Mouse (Mus musculus) lung, embryonic 14.5 days (tissue): ENCODE data around the gene Rest. TPM values are rescaled to one million over a fixed set of nuclear protein-coding genes. Genes with fewer than 3 reads are reported as not detected.

Experiments
- ATAC-seq: fragments of 200-750 bp; cut with Nextera tagmentation; 2 replicates; pipeline ENCODE4 v1.8.0; 2017; ENCODE audit warnings: mild to moderate bottlenecking, moderate TSS enrichment, moderate library complexity; ENCODE audit not compliant: insufficient read depth
- DNase-seq: peaks from one replicate; pipeline ENCODE4 v3.0.0-alpha.2; 2015
- H3K27ac ChIP-seq: fragments of 300-500 bp; sonication (generic); 2 replicates; pipeline ENCODE4 v1.5.1; 2014; ENCODE audit warnings: low read depth, mild to moderate bottlenecking, moderate library complexity
- H3K27me3 ChIP-seq: fragments of 300-500 bp; sonication (generic); 2 replicates; pipeline ENCODE4 v1.6.1; 2014; ENCODE audit warnings: low read length, control low read depth; ENCODE audit not compliant: insufficient read depth
- H3K36me3 ChIP-seq: fragments of 300-500 bp; sonication (generic); 2 replicates; pipeline ENCODE4 v1.6.1; 2014; ENCODE audit warnings: control low read depth; ENCODE audit not compliant: insufficient read depth
- H3K4me1 ChIP-seq: fragments of 300-500 bp; sonication (generic); 2 replicates; pipeline ENCODE4 v1.6.1; 2014; ENCODE audit warnings: antibody characterized with exemption, control low read depth; ENCODE audit not compliant: insufficient read depth
- H3K4me2 ChIP-seq: fragments of 300-500 bp; sonication (generic); 2 replicates; pipeline ENCODE4 v1.6.1; 2014; ENCODE audit warnings: mild to moderate bottlenecking
- H3K4me3 ChIP-seq: fragments of 300-500 bp; sonication (generic); 2 replicates; pipeline ENCODE4 v1.5.1; 2014; ENCODE audit warnings: low read depth, low read length
- H3K9ac ChIP-seq: fragments of 300-500 bp; sonication (generic); 2 replicates; pipeline ENCODE4 v1.6.1; 2014
- H3K9me3 ChIP-seq: fragments of 300-500 bp; sonication (generic); 2 replicates; pipeline ENCODE4 v1.6.1; 2016; ENCODE audit warnings: low read depth, low read length, control low read depth
- CTCF ChIP-seq: IDR thresholded peaks from 2 replicates; pipeline ENCODE4 v1.5.1; 2016; ENCODE audit warnings: antibody characterized with exemption, low read depth
- WGBS: fragments of 180-500 bp; shearing (Covaris S2); extraction: QIAGEN DNeasy Blood & Tissue Kit; methylation state at CpG from one replicate; pipeline ENCODE4 v1.1.7; 2014; 5-methylcytosine and 5-hydroxymethylcytosine counted together
- polyA plus RNA-seq: library from polyadenylated mRNA; unstranded; fragments of >200 nt; fragmentation: Nextera tagmentation; extraction: Ambion mirVana; gene quantifications from 2 replicates; pipeline ENCODE4 v1.2.1, GENCODE M21; 2014

Rest gene
- polyA plus RNA-seq, 1 experiment from 2014 or later: 43.5 TPM

DNA sequence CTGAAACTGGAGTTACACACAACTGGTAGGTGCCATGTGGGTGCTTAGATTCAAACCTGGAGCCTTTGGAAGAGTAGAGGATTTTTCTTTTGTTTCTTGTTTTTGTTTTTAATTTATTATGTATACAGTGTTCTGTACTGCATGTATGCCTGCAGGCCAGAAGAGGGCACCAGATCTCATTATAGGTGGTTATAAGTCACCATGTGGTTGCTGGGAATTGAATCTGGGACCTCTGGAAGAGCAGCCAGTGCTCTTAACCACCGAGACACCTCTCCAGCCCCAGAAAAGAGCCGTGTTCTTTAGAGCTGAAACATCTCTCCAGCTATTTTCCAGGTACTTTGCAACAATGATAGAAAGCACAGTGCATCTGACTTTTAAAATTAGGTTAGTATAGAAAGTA, 25.3 kb downstream of the Rest start:
- Histone ChIP-seq H3K27ac (no peak overlapping the region), H3K4me3 (no peak overlapping the region), H3K9ac (no peak overlapping the region), H3K4me1 (no peaks in the 10 kb centered on the region), H3K27me3 (no peaks in the 10 kb centered on the region), H3K36me3 (peaks cover 83% of the 10 kb centered on the region), H3K9me3 (no peaks in the 10 kb centered on the region), H3K4me2 (no peak overlapping the region)
- TF ChIP-seq CTCF: no peak
- WGBS: 89% methylated on average over 2 of the region's 2 CpGs
- ATAC-seq: no peak
- no peak for DNase-seq

- Histone ChIP-seq H3K9ac (no peak overlapping the region), H3K4me1 (no peaks in the 10 kb centered on the region), H3K27ac (no peak overlapping the region), H3K4me2 (no peak overlapping the region), H3K27me3 (no peaks in the 10 kb centered on the region), H3K36me3 (peaks cover 81% of the 10 kb centered on the region), H3K4me3 (no peak overlapping the region), H3K9me3 (no peaks in the 10 kb centered on the region)
- DNase-seq: no peak
- 88% methylated on average over 7 of the region's 7 CpGs for WGBS
- no peak for TF ChIP-seq CTCF
- ATAC-seq: no peak
Observed at GRCm38 (mm10) chr5:77292803-77293522, 27.7 kb downstream of the Rest start.

GRCm38 (mm10) chr5:77299486-77299885, 34.2 kb downstream of the Rest start:
- Histone ChIP-seq H3K4me2 (no peak overlapping the region), H3K9me3 (no peaks in the 10 kb centered on the region), H3K27ac (no peak overlapping the region), H3K36me3 (peaks cover 50% of the 10 kb centered on the region), H3K4me1 (no peaks in the 10 kb centered on the region), H3K27me3 (no peaks in the 10 kb centered on the region), H3K4me3 (no peak overlapping the region), H3K9ac (no peak overlapping the region)
- WGBS: 87% methylated on average over 2 of the region's 2 CpGs
- no peak for TF ChIP-seq CTCF
- DNase-seq: no peak
- no peak for ATAC-seq

DNA sequence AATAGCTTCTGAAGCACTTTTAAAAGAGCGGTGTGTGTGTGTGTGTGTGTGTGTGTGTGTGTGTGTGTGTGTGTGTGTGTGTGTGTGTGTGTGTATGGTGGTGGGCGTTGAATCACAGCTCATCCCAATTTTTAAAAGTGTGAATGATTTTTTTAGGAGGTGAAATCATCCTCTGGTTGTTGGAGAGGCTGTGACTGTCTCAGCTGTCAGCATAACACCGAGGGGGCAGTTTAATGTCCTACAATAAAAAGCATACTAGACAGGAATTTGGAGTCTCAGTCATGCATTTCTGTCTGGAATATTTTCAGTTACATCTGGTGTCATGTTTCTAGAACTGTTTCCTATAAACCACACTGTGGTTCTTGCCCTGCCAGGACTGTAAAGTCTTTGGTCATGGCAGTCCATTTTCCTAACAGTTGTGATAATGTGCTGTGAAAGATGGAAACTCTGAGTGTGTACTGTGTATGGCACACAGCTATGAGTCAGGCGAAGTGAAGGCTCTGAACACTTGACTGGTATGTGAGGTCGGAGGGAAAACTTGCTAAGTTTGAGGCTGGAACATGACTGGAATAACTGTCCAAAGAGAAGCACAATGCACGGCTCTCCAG, 36.1 kb downstream of the Rest start:
- no peak for DNase-seq
- WGBS: 79% methylated on average over 6 of the region's 6 CpGs
- no peak for TF ChIP-seq CTCF
- no peaks in the 10 kb centered on the region for H3K27me3 ChIP-seq
- no peak overlapping the region for H3K27ac ChIP-seq
- no peak overlapping the region for H3K4me2 ChIP-seq
- H3K4me3 ChIP-seq: no peak overlapping the region
- H3K4me1 ChIP-seq: no peaks in the 10 kb centered on the region
- H3K9me3 ChIP-seq: no peaks in the 10 kb centered on the region
- peaks cover 45% of the 10 kb centered on the region for H3K36me3 ChIP-seq
- no peak overlapping the region for H3K9ac ChIP-seq
- ATAC-seq: no peak

DNA sequence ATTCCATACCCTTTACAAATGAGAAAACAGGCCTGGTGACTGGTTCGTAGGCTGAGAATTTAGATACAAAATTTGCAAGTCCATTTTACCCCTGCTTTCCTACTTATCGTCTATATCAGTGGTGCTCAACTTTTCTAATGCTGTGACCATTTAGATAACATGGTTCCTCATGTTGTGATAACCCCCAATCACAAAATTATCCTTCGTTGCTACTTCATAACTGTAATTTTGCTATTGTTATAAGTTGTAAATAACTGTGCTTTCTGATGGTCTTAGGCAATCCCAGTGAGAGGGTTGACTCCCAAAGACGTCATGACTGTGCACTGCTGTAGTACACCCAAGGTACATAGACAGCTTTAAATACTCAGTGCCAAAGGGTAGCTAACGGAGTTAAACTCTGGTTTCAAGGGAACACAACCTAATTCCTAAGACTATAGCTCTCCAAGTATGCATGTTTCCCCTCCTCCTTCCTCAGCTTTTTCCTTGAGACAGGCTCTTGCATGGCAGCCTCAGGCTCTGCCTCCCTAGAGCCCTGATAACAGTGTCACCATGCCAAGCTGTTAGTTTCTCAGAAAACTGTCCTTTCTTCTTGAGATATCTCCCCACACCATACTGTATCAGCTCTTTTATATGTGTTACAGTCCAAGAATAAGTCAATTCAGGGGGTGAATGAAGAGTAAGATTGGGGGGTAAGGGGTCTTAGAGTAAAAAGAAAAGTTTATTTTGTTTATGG, 42.7 kb downstream of the Rest start:
- peak overlapping the region; percentile 87 for H3K4me3 ChIP-seq
- peaks cover 32% of the 10 kb centered on the region for H3K36me3 ChIP-seq
- no peak for TF ChIP-seq CTCF
- peaks cover 14% of the 10 kb centered on the region for H3K4me1 ChIP-seq
- ATAC-seq (no peak), DNase-seq (no peak)
- H3K27me3 ChIP-seq: no peaks in the 10 kb centered on the region
- H3K27ac ChIP-seq: no peak overlapping the region
- peak overlapping the region; percentile 89 for H3K9ac ChIP-seq
- WGBS: 79% methylated on average over 5 of the region's 5 CpGs
- H3K4me2 ChIP-seq: peak overlapping the region; percentile 97
- H3K9me3 ChIP-seq: no peaks in the 10 kb centered on the region

DNA sequence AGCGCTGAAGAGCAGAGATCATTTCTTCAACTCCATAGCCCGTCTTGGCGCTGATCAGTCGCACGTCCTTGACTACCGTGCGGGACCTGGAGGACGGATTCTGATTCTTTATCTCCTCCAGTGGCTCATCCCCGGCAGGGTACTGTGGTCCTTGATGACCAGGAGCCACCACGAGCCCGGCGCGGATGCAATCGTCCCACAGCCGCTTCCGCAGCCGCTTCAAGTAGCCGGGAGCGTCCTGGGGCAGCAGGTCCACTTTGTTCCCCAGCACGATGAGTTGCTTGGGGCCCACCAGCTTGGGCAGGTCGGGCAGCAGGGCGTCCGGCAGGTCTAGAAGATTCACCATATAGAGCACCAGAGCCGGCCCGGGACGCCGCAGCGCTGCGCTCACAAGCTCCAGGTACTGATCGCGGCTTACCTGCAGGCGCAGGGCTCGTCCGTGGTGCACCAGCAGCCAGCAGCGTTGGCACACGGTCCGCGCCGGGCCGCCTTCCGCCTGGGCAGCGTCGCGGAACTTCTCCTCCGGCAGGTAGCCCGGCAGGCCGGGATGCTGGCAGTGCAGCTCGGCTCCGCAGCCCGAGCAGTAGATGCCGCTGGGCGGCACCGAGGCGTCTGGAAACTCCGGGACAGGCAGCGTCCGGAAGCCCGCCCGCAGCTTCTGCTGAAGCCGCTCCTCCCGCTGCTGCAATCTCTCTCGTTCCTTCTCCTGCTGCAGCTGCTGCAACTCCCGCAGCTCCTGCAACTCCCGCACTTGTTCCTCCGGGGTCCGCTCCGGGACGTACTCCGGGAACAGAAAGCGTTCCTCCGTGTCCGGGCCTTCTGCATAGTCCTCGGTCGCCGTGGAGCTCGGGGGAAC, 44.0 kb downstream of the Rest start:
- H3K27ac ChIP-seq: no peak overlapping the region
- H3K4me2 ChIP-seq: peak overlapping the region; percentile 97

More for the DNA sequence above, 44.0 kb downstream of the Rest start:
- peaks cover 14% of the 10 kb centered on the region for H3K4me1 ChIP-seq
- peak overlapping the region; percentile 89 for H3K9ac ChIP-seq
- TF ChIP-seq CTCF: no peak
- no peaks in the 10 kb centered on the region for H3K27me3 ChIP-seq
- H3K36me3 ChIP-seq: peaks cover 36% of the 10 kb centered on the region
- ATAC-seq (peak; percentile 30), DNase-seq (peak; percentile 54)
- peak overlapping the region; percentile 87 for H3K4me3 ChIP-seq
- whole genome bisulfite sequencing: under 1% methylated on average over 76 of the region's 76 CpGs
- no peaks in the 10 kb centered on the region for H3K9me3 ChIP-seq
